Mouse (Mus musculus) cortical plate, adult 2 months (tissue): Measurements from ENCODE around the gene Fcho2.
"Not testable (repeated sequence)": the region's sequence is repeated elsewhere in the genome, so short reads cannot be mapped to it uniquely, and the experiment has no call there.

Source experiments
- CTCF ChIP-seq: fragments of 200-500 bp; IDR thresholded peaks from 2 replicates; pipeline ENCODE4 v1.5.1; 2011; ENCODE audit warnings: mild to moderate bottlenecking, control low read depth, low read length; ENCODE audit not compliant: insufficient read depth; ENCODE audit errors: extremely low read depth
- POLR2A ChIP-seq: fragments of 200-500 bp; IDR thresholded peaks from 2 replicates; pipeline ENCODE4 v1.6.1; 2011; ENCODE audit warnings: mild to moderate bottlenecking, low read length, control low read depth; ENCODE audit not compliant: insufficient read depth; ENCODE audit errors: extremely low read depth

- not testable (repeated sequence) for TF ChIP-seq CTCF, POLR2A
Measured at GRCm38 (mm10) chr13:98829026-98829425, 13.8 kb upstream of the Fcho2 start.
